Mouse (Mus musculus): ENCODE data around the gene Acp7.

DNA sequence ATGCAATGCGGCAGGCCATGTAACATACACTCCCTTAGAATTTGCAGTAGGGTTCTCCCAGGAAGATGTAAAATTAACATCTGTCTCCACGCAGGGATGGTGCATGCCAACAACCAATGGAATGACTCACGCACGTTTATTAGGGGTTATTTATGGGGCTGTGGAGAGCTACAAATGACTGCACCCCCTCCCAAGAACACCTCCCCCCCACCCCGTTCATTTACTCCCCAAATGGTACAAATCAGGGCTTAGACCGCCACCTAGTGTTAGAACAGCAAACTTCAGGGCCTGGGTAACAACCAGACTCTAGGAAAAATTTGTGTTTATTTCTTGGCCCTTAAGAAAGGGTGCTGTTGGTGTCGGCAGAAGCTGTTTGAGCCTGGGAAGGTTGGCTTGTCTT, 29.5 kb downstream of the Acp7 start:
- TF ChIP-seq CTCF (IDR thresholded peaks at IDR 0.05; ENCODE audit: borderline replicate concordance, extremely low read depth, insufficient read depth, insufficient read length), result peak; percentile 75; the same call in 1 of the 2 replicates
- no peak for TF ChIP-seq POLR2A (IDR thresholded peaks at IDR 0.05; ENCODE audit: borderline replicate concordance, extremely low read depth, insufficient read depth, insufficient read length, poor library complexity, severe bottlenecking)

Data from brain, embryonic 14.5 days (tissue).